Mouse (Mus musculus) MEL (cell line): ENCODE data around the gene Dcun1d2. TPM values are rescaled to one million over a fixed set of nuclear protein-coding genes. Genes with fewer than 3 reads are reported as not detected.

ENCODE experiments used
- DNase-seq: peaks from one replicate; pipeline ENCODE4 v3.0.0; 2011; ENCODE audit warnings: low read depth, low spot score
- H3K27ac ChIP-seq: 2 replicates; pipeline ENCODE4 v1.5.1; 2012; ENCODE audit warnings: low read depth, mild to moderate bottlenecking, control low read depth, low read length, moderate library complexity; ENCODE audit not compliant: control insufficient read depth
- H3K27me3 ChIP-seq, 2 experiments: fragments of 150-350 bp in 1 of 2; sonication (generic) in 1 of 2; 2 replicates each; pipeline ENCODE4 v1.6.1; 2012; ENCODE audit warnings: low read length in 2 of 2, mild to moderate bottlenecking in 2 of 2, improper control_type of control experiment in 1 of 2, moderate library complexity in 1 of 2; ENCODE audit not compliant: insufficient read depth in 2 of 2, control insufficient read depth in 1 of 2
- H3K36me3 ChIP-seq, 2 experiments: 2 replicates each; pipeline ENCODE4 v1.6.1; 2012 to 2014; ENCODE audit warnings: low read length in 2 of 2, improper control_type of control experiment in 1 of 2, inconsistent platforms in 1 of 2, mild to moderate bottlenecking in 1 of 2; ENCODE audit not compliant: insufficient read depth in 2 of 2, control insufficient read depth in 1 of 2
- H3K4me1 ChIP-seq, 2 experiments: fragments of 150-350 bp in 1 of 2; sonication (generic) in 1 of 2; 2 replicates each; pipeline ENCODE4 v1.6.1; 2012; ENCODE audit warnings: low read length in 2 of 2, improper control_type of control experiment in 1 of 2, mild to moderate bottlenecking in 1 of 2; ENCODE audit not compliant: insufficient read depth in 2 of 2, control insufficient read depth in 1 of 2
- H3K4me3 ChIP-seq, 2 experiments: fragments of 150-350 bp in 1 of 2; sonication (generic) in 1 of 2; 2 replicates each; pipeline ENCODE4 v1.5.1; 2012; ENCODE audit warnings: low read depth in 2 of 2, low read length in 2 of 2, mild to moderate bottlenecking in 2 of 2, moderate library complexity in 2 of 2, control low read depth in 1 of 2, improper control_type of control experiment in 1 of 2; ENCODE audit not compliant: control insufficient read depth in 1 of 2, insufficient read depth in 1 of 2
- H3K79me2 ChIP-seq: 2 replicates; pipeline ENCODE4 v1.6.1; 2012; ENCODE audit warnings: mild to moderate bottlenecking, low read length, moderate library complexity; ENCODE audit not compliant: control insufficient read depth, poor library complexity, insufficient read depth
- H3K9ac ChIP-seq: 2 replicates; pipeline ENCODE4 v1.6.1; 2012; ENCODE audit warnings: low read depth, mild to moderate bottlenecking, control low read depth, low read length, moderate library complexity; ENCODE audit not compliant: control insufficient read depth, poor library complexity, severe bottlenecking
- H3K9me3 ChIP-seq: fragments of 150-350 bp; sonication (generic); replicated peaks from 2 replicates; pipeline ENCODE4 v1.6.1; 2012; ENCODE audit warnings: mild to moderate bottlenecking, low read length, improper control_type of control experiment, moderate library complexity; ENCODE audit not compliant: insufficient read depth
- BHLHE40 ChIP-seq: IDR thresholded peaks from 2 replicates; pipeline ENCODE4 v1.6.1; 2012; ENCODE audit warnings: low read depth, mild to moderate bottlenecking, inconsistent platforms, low read length, improper control_type of control experiment, borderline replicate concordance
- CHD1 ChIP-seq: IDR thresholded peaks from 2 replicates; pipeline ENCODE4 v1.6.1; 2012; ENCODE audit warnings: low read depth, mild to moderate bottlenecking, inconsistent platforms, low read length, improper control_type of control experiment
- CHD2 ChIP-seq: IDR thresholded peaks from 2 replicates; pipeline ENCODE4 v1.6.1; 2011; ENCODE audit warnings: low read length, improper control_type of control experiment
- CTCF ChIP-seq, 3 experiments: IDR thresholded peaks in 2 of 3; conservative IDR thresholded peaks in 1 of 3; 2 replicates each; pipeline ENCODE4 v1.5.1; 2011 to 2012; ENCODE audit warnings: low read length in 3 of 3, low read depth in 2 of 3, mild to moderate bottlenecking in 2 of 3, improper control_type of control experiment in 1 of 3, inconsistent platforms in 1 of 3, mixed read lengths in 1 of 3, moderate library complexity in 1 of 3; ENCODE audit not compliant: control insufficient read depth in 1 of 3, insufficient read depth in 1 of 3, poor library complexity in 1 of 3, severe bottlenecking in 1 of 3
- ELF1 ChIP-seq: IDR thresholded peaks from 2 replicates; pipeline ENCODE4 v1.6.1; 2014; ENCODE audit warnings: low read depth, mild to moderate bottlenecking, inconsistent platforms, low read length, improper control_type of control experiment, moderate library complexity
- EP300 ChIP-seq, 2 experiments: IDR thresholded peaks; 2 replicates each; pipeline ENCODE4 v1.6.1; 2011; ENCODE audit warnings: improper control_type of control experiment in 2 of 2, low read length in 2 of 2, low read depth in 1 of 2, mild to moderate bottlenecking in 1 of 2
- ETS1 ChIP-seq: IDR thresholded peaks from 2 replicates; pipeline ENCODE4 v1.6.1; 2012; ENCODE audit warnings: low read depth, mild to moderate bottlenecking, inconsistent platforms, low read length, improper control_type of control experiment, moderate library complexity
- HCFC1 ChIP-seq: IDR thresholded peaks from 2 replicates; pipeline ENCODE4 v1.6.1; 2012; ENCODE audit warnings: low read depth, mild to moderate bottlenecking, inconsistent platforms, low read length, improper control_type of control experiment, moderate library complexity
- JUND ChIP-seq: IDR thresholded peaks from 2 replicates; pipeline ENCODE4 v1.6.1; 2011; ENCODE audit warnings: low read depth, mild to moderate bottlenecking, improper control_type of control experiment, low read length
- KAT2A ChIP-seq: conservative IDR thresholded peaks from 2 replicates; pipeline ENCODE4 v1.6.1; 2012; ENCODE audit warnings: low read depth, low read length, improper control_type of control experiment, inconsistent platforms
- MAZ ChIP-seq: IDR thresholded peaks from 2 replicates; pipeline ENCODE4 v1.6.1; 2012; ENCODE audit warnings: low read depth, mild to moderate bottlenecking, inconsistent platforms, low read length, improper control_type of control experiment
- MXI1 ChIP-seq: IDR thresholded peaks from 2 replicates; pipeline ENCODE4 v1.6.1; 2011; ENCODE audit warnings: mild to moderate bottlenecking, low read depth, low read length, improper control_type of control experiment
- MYB ChIP-seq: IDR thresholded peaks from 2 replicates; pipeline ENCODE4 v1.6.1; 2011; ENCODE audit warnings: mild to moderate bottlenecking, low read depth, low read length, improper control_type of control experiment
- MYC ChIP-seq: IDR thresholded peaks from 2 replicates; pipeline ENCODE4 v1.6.1; 2011; ENCODE audit warnings: low read depth, mild to moderate bottlenecking, low read length, improper control_type of control experiment, moderate library complexity
- NELFE ChIP-seq: IDR thresholded peaks from 2 replicates; pipeline ENCODE4 v1.6.1; 2011; ENCODE audit warnings: low read depth, low read length, improper control_type of control experiment
- POLR2A ChIP-seq, 2 experiments: IDR thresholded peaks; 2 replicates each; pipeline ENCODE4 v1.6.1; 2011 to 2012; ENCODE audit warnings: low read length in 2 of 2, mild to moderate bottlenecking in 2 of 2, control low read depth in 1 of 2, improper control_type of control experiment in 1 of 2, low read depth in 1 of 2, moderate library complexity in 1 of 2; ENCODE audit not compliant: control insufficient read depth in 1 of 2, insufficient read depth in 1 of 2, poor library complexity in 1 of 2
- RAD21 ChIP-seq: IDR thresholded peaks from 2 replicates; pipeline ENCODE4 v1.6.1; 2011; ENCODE audit warnings: mild to moderate bottlenecking, low read depth, low read length, improper control_type of control experiment
- SIN3A ChIP-seq: IDR thresholded peaks from 2 replicates; pipeline ENCODE4 v1.6.1; 2012; ENCODE audit warnings: low read length, improper control_type of control experiment, inconsistent platforms
- SMC3 ChIP-seq: IDR thresholded peaks from 2 replicates; pipeline ENCODE4 v1.6.1; 2011; ENCODE audit warnings: low read depth, low read length, improper control_type of control experiment
- TAL1 ChIP-seq: IDR thresholded peaks from 2 replicates; pipeline ENCODE4 v1.6.1; 2012; ENCODE audit warnings: mild to moderate bottlenecking, inconsistent platforms, low read length, moderate library complexity, mixed read lengths
- TBP ChIP-seq: IDR thresholded peaks from 2 replicates; pipeline ENCODE4 v1.8.0; 2011; ENCODE audit warnings: low read depth, low read length, improper control_type of control experiment
- UBTF ChIP-seq: IDR thresholded peaks from 2 replicates; pipeline ENCODE4 v1.6.1; 2012; ENCODE audit warnings: low read depth, mild to moderate bottlenecking, inconsistent platforms, low read length, improper control_type of control experiment, moderate library complexity, borderline replicate concordance; ENCODE audit not compliant: insufficient read depth
- USF1 ChIP-seq: IDR thresholded peaks from 2 replicates; pipeline ENCODE4 v1.6.1; 2014; ENCODE audit warnings: low read depth, mild to moderate bottlenecking, inconsistent platforms, low read length, improper control_type of control experiment, moderate library complexity
- ZKSCAN1 ChIP-seq: IDR thresholded peaks from 2 replicates; pipeline ENCODE4 v1.6.1; 2012; ENCODE audit warnings: low read depth, mild to moderate bottlenecking, inconsistent platforms, low read length, improper control_type of control experiment, moderate library complexity
- ZNF384 ChIP-seq: IDR thresholded peaks from 2 replicates; pipeline ENCODE4 v1.6.1; 2012; ENCODE audit warnings: low read depth, mild to moderate bottlenecking, inconsistent platforms, low read length, improper control_type of control experiment
- polyA plus RNA-seq, 2 experiments: library from polyadenylated mRNA; stranded (reverse) in 1 of 2; unstranded in 1 of 2; fragments of >175 nt in 1 of 2; fragments of >200 nt in 1 of 2; gene quantifications; 2 replicates each; pipeline versions ENCODE4 v1.2.1 to v1.2.4; 2012; ENCODE audit warnings: low replicate concordance in 2 of 2, low read depth in 1 of 2; ENCODE audit not compliant: insufficient read length in 2 of 2, insufficient read depth in 1 of 2, missing spikeins in 1 of 2
- total RNA-seq: library from RNA; depleted of rRNA; stranded (reverse); fragments of 300-350 nt; gene quantifications from 2 replicates; pipeline ENCODE4 v1.2.3, GENCODE M21; 2012

Gene Dcun1d2
- total and polyA plus RNA-seq, 3 experiments: 19.1 to 19.9 TPM; not detected in 1

GRCm38 (mm10) chr8:13244343-13244880, 43.5 kb downstream of the Dcun1d2 start:
- no peak for DNase-seq
- H3K9me3 ChIP-seq: no peaks in the 10 kb centered on the region
- H3K4me3 ChIP-seq: no peak overlapping the region
- H3K27me3 ChIP-seq: peaks cover 0 to 7% of the 10 kb centered on the region in 2 experiments; a peak in 2 of 4 replicates
- no peak overlapping the region for H3K9ac ChIP-seq
- no peaks in the 10 kb centered on the region for H3K79me2 ChIP-seq
- no peak for TF ChIP-seq JUND
- TF ChIP-seq CHD2: no peak
- no peak overlapping the region for H3K27ac ChIP-seq
- H3K4me1 ChIP-seq: no peaks in the 10 kb centered on the region
- H3K36me3 ChIP-seq: no peaks in the 10 kb centered on the region

GRCm38 (mm10) chr8:13242985-13243870, 44.7 kb downstream of the Dcun1d2 start:
- Histone ChIP-seq H3K9ac (no peak overlapping the region), H3K4me1 (no peaks in the 10 kb centered on the region)
- no peak for TF ChIP-seq RAD21
- TF ChIP-seq MAZ: no peak
- TF ChIP-seq USF1: no peak
- no peak for TF ChIP-seq ELF1
- no peak for TF ChIP-seq SIN3A
- no peak for TF ChIP-seq ETS1
- no peak for TF ChIP-seq TAL1
- TF ChIP-seq NELFE: no peak
- TF ChIP-seq KAT2A: no peak
- TF ChIP-seq, all 39 proteins: peak for 0
- H3K79me2 ChIP-seq: no peaks in the 10 kb centered on the region
- no peak overlapping the region for H3K27ac ChIP-seq
- DNase-seq: no peak
- H3K4me3 ChIP-seq: no peak overlapping the region
- peaks cover 0 to 7% of the 10 kb centered on the region in 2 experiments; a peak in 2 of 4 replicates for H3K27me3 ChIP-seq
- no peaks in the 10 kb centered on the region for H3K36me3 ChIP-seq
- H3K9me3 ChIP-seq: no peaks in the 10 kb centered on the region

- peaks cover 0 to 4% of the 10 kb centered on the region in 2 experiments; a peak in 3 of 4 replicates for H3K27me3 ChIP-seq
- DNase-seq: no peak
- H3K4me3 ChIP-seq: no peak overlapping the region
- H3K4me1 ChIP-seq: no peaks in the 10 kb centered on the region
- no peaks in the 10 kb centered on the region for H3K36me3 ChIP-seq
- no peaks in the 10 kb centered on the region for H3K9me3 ChIP-seq
- no peak overlapping the region for H3K27ac ChIP-seq
- H3K79me2 ChIP-seq: no peaks in the 10 kb centered on the region
- H3K9ac ChIP-seq: no peak overlapping the region
- TF ChIP-seq MAZ: no peak
- TF ChIP-seq MYC: no peak
- TF ChIP-seq ZKSCAN1: no peak
- TF ChIP-seq TBP: no peak
- no peak for TF ChIP-seq EP300 (IDR thresholded peaks at IDR 0.05; ENCODE audit: low read depth in 1 of 2, low read length in 2 of 2)
- no peak for TF ChIP-seq MXI1
- no peak for TF ChIP-seq CHD1
- no peak for TF ChIP-seq SMC3
- no peak for TF ChIP-seq CHD2
- no peak for TF ChIP-seq ZNF384
- no peak for TF ChIP-seq CTCF (IDR thresholded peaks at IDR 0.05 in 2 of 3, conservative IDR thresholded peaks at IDR 0.05 in 1 of 3; ENCODE audit: control insufficient read depth in 1 of 3, insufficient read depth in 1 of 3, low read depth in 2 of 3, low read length in 3 of 3, poor library complexity in 1 of 3, severe bottlenecking in 1 of 3)
- no peak for TF ChIP-seq BHLHE40
- TF ChIP-seq JUND: no peak
- TF ChIP-seq NELFE: no peak
- TF ChIP-seq UBTF: no peak
- TF ChIP-seq HCFC1: no peak
- TF ChIP-seq POLR2A (IDR thresholded peaks at IDR 0.05; ENCODE audit: control insufficient read depth in 1 of 2, insufficient read depth in 1 of 2, low read depth in 1 of 2, low read length in 2 of 2, poor library complexity in 1 of 2): no peak
- TF ChIP-seq MYB: no peak
These were observed 47.2 kb downstream of the Dcun1d2 start for GRCm38 (mm10) chr8:13240691-13241090.
